9 mouse cellular contexts compared by ENCODE assay signal in the genomic region with DNA sequence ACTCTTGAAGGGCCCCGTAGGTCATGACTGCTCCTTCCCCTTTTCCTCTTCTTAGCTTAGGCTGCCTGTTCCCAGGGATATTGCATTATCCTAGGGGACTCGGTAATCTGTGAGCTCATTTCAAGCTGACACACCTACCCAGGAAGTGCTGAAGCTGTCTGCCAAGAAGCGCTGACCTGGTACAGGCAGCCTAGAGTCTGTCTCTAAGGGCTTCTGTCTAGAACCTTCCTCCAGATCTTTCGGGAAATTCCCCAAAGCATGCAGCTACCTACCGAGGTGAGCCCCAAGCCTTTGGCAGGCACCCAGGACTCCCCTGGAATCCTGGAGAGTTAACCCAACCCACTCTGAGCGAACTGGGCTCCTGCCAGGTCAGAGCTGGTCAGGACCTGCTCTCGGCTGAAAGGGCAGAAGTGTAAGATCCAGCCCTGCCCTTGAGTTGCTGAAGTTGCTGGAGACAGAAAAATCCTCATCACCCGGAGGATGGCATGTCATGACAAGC. TPM values are rescaled to one million over a fixed set of nuclear protein-coding genes. Genes with fewer than 3 reads are reported as not detected.
A peak's percentile ranks its signal among the peaks of the same experiment; 100 is the strongest.
DNase-seq lines count a peak whose midpoint lies in the region; ATAC-seq lines count a peak whose summit lies in the region.
"Had no signal": no experiment of that assay in that cellular context is flagged by ENCODE, and none has a peak within 500 bp of the region (broad histone marks: within the 10 kb centered on the region; RNA-seq: fewer than 3 reads in every experiment).

No protein-coding gene starts in this region.

- DNase-seq in forebrain, embryonic 11.5 days (ENCODE audit: low spot score) = peak; percentile 43
- DNase-seq in forebrain, embryonic 10.5 days (ENCODE audit: extremely low spot score, low spot score) = no peak
- peak; percentile 69 for DNase-seq in cerebellum, adult 9-11 months
- peak; percentile 68 for DNase-seq in heart, postnatal 4 days
- DNase-seq in lung, postnatal 14 days = peak; percentile 81
- DNase-seq in embryo, embryonic 10 days (ENCODE audit: low spot score) = no peak

- no peaks in the 10 kb centered on the region for H3K27me3 ChIP-seq in forebrain, embryonic 11.5 days (ENCODE audit: control insufficient read depth, insufficient read depth, low read length)
- peaks cover 30% of the 10 kb centered on the region for H3K27me3 ChIP-seq in forebrain, embryonic 10.5 days (ENCODE audit: poor library complexity, severe bottlenecking)
- no peaks in the 10 kb centered on the region for H3K27me3 ChIP-seq in forebrain, embryonic 15.5 days

- H3K9me3 ChIP-seq in forebrain, embryonic 11.5 days (ENCODE audit: control insufficient read depth, low read length) = no peaks in the 10 kb centered on the region
- H3K9me3 ChIP-seq in forebrain, embryonic 10.5 days = no peaks in the 10 kb centered on the region
- no peaks in the 10 kb centered on the region for H3K9me3 ChIP-seq in forebrain, embryonic 15.5 days

- H3K9ac ChIP-seq in forebrain, embryonic 11.5 days (ENCODE audit: low read length) = no peak overlapping the region
- H3K9ac ChIP-seq in forebrain, embryonic 15.5 days (replicated peaks) = no peak overlapping the region

- peaks cover 7% of the 10 kb centered on the region; the same call in 1 of the 2 replicates for H3K4me1 ChIP-seq in forebrain, embryonic 11.5 days (replicated peaks; ENCODE audit: control insufficient read depth, insufficient read depth, low read length)
- peaks cover 66% of the 10 kb centered on the region for H3K4me1 ChIP-seq in forebrain, embryonic 10.5 days
- H3K4me1 ChIP-seq in forebrain, embryonic 15.5 days = peaks cover 17% of the 10 kb centered on the region

- no peak overlapping the region for H3K4me3 ChIP-seq in forebrain, embryonic 11.5 days (ENCODE audit: low read depth, low read length)
- H3K4me3 ChIP-seq in forebrain, embryonic 10.5 days = no peak overlapping the region
- no peak overlapping the region for H3K4me3 ChIP-seq in forebrain, embryonic 15.5 days
- H3K4me3 ChIP-seq: myocyte had no signal

- no peak overlapping the region for H3K27ac ChIP-seq in forebrain, embryonic 11.5 days (ENCODE audit: low read depth, low read length)
- no peak overlapping the region for H3K27ac ChIP-seq in forebrain, embryonic 10.5 days
- H3K27ac ChIP-seq in forebrain, embryonic 15.5 days (replicated peaks) = no peak overlapping the region

- no peaks in the 10 kb centered on the region for H3K36me3 ChIP-seq in forebrain, embryonic 11.5 days (ENCODE audit: control insufficient read depth, insufficient read depth, low read length)
- H3K36me3 ChIP-seq in forebrain, embryonic 10.5 days (replicated peaks) = no peaks in the 10 kb centered on the region
- H3K36me3 ChIP-seq in forebrain, embryonic 15.5 days = no peaks in the 10 kb centered on the region

- no peak for ATAC-seq in forebrain, embryonic 11.5 days (replicated peaks; ENCODE audit: low FRiP score)
- no peak for ATAC-seq in forebrain, embryonic 15.5 days (replicated peaks)
- no peak for ATAC-seq in monocyte, adult 5-6 weeks (replicated peaks; ENCODE audit: insufficient number of reproducible peaks, low FRiP score, low TSS enrichment, poor library complexity, severe bottlenecking)

- WGBS in forebrain, embryonic 11.5 days = 52% methylated on average over 8 of the region's 8 CpGs
- WGBS in forebrain, embryonic 10.5 days = 53% methylated on average over 8 of the region's 8 CpGs
- WGBS in forebrain, embryonic 15.5 days = 52% methylated on average over 8 of the region's 8 CpGs

- no peak overlapping the region for H3K4me2 ChIP-seq in forebrain, embryonic 11.5 days (ENCODE audit: low read depth, low read length, severe bottlenecking)
- H3K4me2 ChIP-seq in forebrain, embryonic 15.5 days (replicated peaks) = no peak overlapping the region

RNA-seq across cellular contexts. Expression of gene Clstn1, which starts 14.6 kb away (rescaled TPM):
- polyA plus RNA-seq in forebrain, embryonic 11.5 days (2014; fragmentation: Nextera tagmentation; extraction: Ambion mirVana) = 48.1 and 48.4 TPM in 2 replicates
- 17.8 and 21.4 TPM in 2 replicates for polyA plus RNA-seq in forebrain, embryonic 10.5 days (2016; fragmentation: Nextera tagmentation; extraction: Ambion mirVana)
- 10 to 100 TPM; 66.8 to 73.7 TPM for total RNA-seq in heart, postnatal 4 days (2021)
- polyA plus RNA-seq in forebrain, embryonic 15.5 days (2015; fragmentation: Nextera tagmentation; extraction: Ambion mirVana) = 107 and 111 TPM in 2 replicates
- 0.43 to 4.3 TPM (median 1.2 TPM) in 3 replicates for total RNA-seq in monocyte, adult 5-6 weeks (2017)

RNA-seq across cellular contexts. Expression of gene Ctnnbip1, which starts 53.7 kb away (rescaled TPM):
- polyA plus RNA-seq in forebrain, embryonic 11.5 days (2014; fragmentation: Nextera tagmentation; extraction: Ambion mirVana) = 71.7 and 72.1 TPM in 2 replicates
- polyA plus RNA-seq in forebrain, embryonic 10.5 days (2016; fragmentation: Nextera tagmentation; extraction: Ambion mirVana) = 53.6 and 59.6 TPM in 2 replicates
- 10 to 100 TPM; 60.5 to 66.4 TPM for total RNA-seq in heart, postnatal 4 days (2021)
- polyA plus RNA-seq in forebrain, embryonic 15.5 days (2015; fragmentation: Nextera tagmentation; extraction: Ambion mirVana) = 98.1 and 113 TPM in 2 replicates
- 2.7 to 6.5 TPM (median 4.1 TPM) in 3 replicates for total RNA-seq in monocyte, adult 5-6 weeks (2017)

Comparison
In these comparisons a context has a peak if more than half of its experiments do, and no peak if none do; other contexts are left out.
1. DNase-seq: peak in forebrain, embryonic 11.5 days (single experiment), cerebellum, adult 9-11 months (single experiment), heart, postnatal 4 days (single experiment) and lung, postnatal 14 days (single experiment); none in forebrain, embryonic 10.5 days (single experiment) and embryo, embryonic 10 days (single experiment).